Mouse (Mus musculus) liver, postnatal 0 days (tissue): Measurements from ENCODE around the gene Gm9732.
"Not testable (repeated sequence)": the region's sequence is repeated elsewhere in the genome, so short reads cannot be mapped to it uniquely, and the experiment has no call there.

Experiments
- CTCF ChIP-seq: sonication (generic); IDR thresholded peaks from 2 replicates; pipeline ENCODE4 v1.5.1; 2016; ENCODE audit warnings: antibody characterized with exemption, low read depth
- EP300 ChIP-seq: IDR thresholded peaks from 2 replicates; pipeline ENCODE4 v1.6.1; 2016; ENCODE audit warnings: antibody characterized with exemption, low read depth, mild to moderate bottlenecking

DNA sequence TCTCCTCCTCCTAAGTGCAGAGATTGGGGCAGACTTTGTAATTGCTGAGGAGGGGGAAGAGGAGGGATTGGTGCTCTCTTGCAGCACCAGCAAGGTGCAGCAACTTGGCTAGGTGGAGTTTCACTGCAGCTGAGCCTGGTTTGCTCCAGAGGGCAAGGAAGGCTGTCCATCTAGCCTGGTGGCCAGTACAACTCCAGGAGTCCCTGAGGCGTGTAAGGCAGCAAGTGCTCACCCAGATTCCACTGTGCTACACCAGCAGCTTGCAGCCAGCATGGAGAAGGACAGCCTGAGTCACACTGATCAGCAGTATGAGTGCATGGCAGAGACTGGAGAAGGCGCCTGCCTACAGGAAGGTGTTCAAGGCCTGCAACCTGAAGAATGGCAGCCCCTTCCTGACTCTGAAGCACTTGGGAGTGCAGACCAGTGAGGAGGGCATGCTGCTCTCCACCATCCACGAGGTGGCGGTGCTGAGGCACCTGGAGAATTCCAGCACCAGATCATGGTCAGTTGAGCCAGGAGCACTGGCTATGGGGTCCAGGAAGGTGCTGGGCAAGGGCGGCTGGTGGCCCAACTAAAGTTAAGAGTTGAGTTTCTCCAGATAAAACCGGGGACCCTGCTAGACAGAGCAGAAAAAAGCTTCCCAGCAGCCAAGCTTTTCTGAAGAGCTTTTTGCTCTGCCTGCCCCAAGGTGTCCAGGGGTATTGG is 24.1 kb upstream of the Gm9732 start:
- not testable (repeated sequence) for TF ChIP-seq CTCF, EP300
